Mouse (Mus musculus) cerebellum, adult 2 months (tissue): Measurements from ENCODE around the gene Tfap4.

ENCODE experiments used
- CTCF ChIP-seq: fragments of 200-500 bp; IDR thresholded peaks from 2 replicates; pipeline ENCODE4 v1.5.1; 2011; ENCODE audit warnings: low read depth, mild to moderate bottlenecking, control low read depth, low read length, moderate library complexity, borderline replicate concordance; ENCODE audit not compliant: insufficient read depth
- POLR2A ChIP-seq: fragments of 200-500 bp; IDR thresholded peaks from 2 replicates; pipeline ENCODE4 v1.6.1; 2011; ENCODE audit warnings: low read length, control low read depth, borderline replicate concordance; ENCODE audit not compliant: insufficient read depth

- no peak for TF ChIP-seq POLR2A
- no peak for TF ChIP-seq CTCF
These were observed 43.8 kb upstream of the Tfap4 start for GRCm38 (mm10) chr16:4603453-4603837.
